Mouse (Mus musculus) CD8-positive naive resting alpha-beta T cell, adult 2 months (primary cell): ENCODE data around the gene Wt1.

ENCODE experiments used
- DNase-seq, 2 experiments: peaks; one replicate each; pipeline ENCODE4 v3.0.0; 2022; ENCODE audit warnings: low read depth in 2 of 2, low spot score in 2 of 2

The Wt1 gene

DNA sequence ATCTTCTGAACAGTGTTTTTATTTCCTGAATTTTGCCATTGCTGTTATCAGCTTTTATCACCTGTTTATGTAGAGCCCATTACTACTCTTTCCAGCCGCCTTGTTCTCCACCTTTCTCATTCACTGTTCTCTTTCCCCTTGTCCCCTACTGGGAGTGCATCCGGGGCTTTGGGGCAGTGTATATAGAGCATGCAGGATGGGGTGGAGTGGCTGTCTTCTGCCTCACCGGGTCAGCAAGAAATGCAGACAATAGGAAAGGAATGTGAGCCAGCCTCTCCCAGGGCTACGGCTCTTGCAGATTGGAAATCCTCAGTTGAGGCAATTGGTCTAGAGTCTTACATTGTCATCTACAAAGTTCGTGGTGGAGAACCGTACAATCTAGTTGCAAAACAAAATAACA is 56.2 kb downstream of the Wt1 start:
- no peak for DNase-seq

DNA sequence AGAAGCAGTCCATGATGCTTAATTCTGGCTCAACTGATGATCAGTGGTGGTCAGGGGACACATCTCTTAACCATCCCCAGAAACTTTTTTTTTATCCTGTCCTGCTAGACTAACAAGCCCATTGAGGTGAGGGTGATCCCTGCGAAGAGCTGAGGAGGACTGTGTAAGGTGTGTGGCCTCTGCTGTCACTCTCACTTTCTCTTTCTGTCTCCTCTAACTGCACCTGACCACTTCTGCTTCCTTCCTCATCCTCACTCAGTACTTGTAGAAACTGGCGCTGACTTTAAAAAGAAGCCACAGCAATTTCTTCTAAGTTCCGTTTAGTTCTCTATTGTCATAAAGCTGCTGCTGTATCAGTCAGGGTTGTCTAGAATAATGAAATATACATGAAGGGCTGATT is 58.8 kb downstream of the Wt1 start:
- no peak for DNase-seq

DNA sequence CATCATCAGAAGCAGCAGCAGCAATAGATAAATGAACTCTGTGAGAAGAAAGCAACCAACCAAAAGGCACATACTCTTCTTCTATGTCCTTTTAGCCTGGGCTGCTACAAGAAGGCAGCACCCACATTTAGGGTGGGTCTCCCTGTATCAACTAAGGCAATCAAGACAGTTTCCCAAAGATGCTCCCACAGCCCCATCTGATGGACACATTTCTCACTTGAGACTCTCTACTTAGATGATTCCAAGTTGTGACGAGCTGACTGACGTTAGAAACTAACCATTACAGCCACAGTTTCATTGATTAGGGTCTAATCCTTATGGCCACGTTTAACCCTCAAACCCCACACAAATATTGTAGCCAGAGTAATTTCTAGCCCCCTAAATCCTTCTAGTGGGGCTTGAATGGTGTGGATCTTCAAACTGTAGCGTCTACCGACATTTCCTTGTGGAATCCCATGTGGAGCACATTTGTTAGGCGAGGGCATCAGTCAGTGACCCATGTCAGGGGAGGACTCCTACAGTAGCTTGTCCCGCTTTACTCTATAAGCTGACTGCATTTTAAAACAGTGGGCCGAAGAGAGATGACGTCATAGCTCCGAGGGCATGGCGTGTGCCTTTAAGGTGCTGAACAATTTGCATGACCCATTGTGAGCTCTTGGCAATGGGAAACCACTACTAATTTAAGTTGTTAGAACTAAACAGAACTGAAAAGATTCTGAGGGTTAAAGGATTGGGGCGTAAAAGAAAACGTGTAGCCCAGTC is 59.6 kb downstream of the Wt1 start:
- DNase-seq, result no peak

DNA sequence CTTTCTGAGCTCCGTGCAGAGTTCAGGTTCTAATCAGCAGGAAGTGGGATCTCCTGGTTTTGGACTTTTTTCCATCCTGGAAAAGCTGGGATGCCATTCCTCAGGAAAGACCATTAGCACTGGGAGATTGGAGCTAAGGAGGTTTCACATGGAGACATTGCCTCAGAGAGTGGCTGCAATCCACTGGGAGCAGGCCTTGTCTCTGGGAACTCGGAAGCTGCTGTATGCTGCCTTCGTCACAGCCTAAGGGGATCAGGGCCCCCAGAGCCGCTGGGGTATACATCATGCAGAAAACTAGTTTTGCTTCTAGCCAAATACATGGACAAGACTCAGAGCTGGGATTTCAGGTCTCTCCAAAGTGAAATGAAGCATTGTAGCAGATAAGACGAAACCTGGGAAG is 60.3 kb downstream of the Wt1 start:
- no peak for DNase-seq

DNA sequence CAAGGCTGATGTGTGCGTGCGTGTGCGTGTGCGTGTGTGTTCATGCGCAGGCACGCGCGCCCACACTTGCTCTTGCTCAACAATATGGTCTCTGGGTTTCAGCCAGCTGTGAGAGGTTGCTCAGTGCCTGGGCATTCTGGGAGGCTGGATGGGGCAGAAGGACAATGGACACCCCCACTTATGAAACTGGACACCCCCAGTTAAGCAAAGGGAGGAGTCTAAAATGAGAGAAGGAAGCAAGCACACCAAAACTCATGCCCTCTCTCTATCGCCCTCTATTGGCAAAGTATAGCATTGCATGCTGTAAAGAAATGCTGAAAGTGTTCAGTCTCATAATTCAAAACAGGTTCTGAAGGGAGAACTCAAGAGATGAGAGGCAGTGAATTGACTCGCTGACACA is 61.9 kb downstream of the Wt1 start:
- DNase-seq, result no peak

DNA sequence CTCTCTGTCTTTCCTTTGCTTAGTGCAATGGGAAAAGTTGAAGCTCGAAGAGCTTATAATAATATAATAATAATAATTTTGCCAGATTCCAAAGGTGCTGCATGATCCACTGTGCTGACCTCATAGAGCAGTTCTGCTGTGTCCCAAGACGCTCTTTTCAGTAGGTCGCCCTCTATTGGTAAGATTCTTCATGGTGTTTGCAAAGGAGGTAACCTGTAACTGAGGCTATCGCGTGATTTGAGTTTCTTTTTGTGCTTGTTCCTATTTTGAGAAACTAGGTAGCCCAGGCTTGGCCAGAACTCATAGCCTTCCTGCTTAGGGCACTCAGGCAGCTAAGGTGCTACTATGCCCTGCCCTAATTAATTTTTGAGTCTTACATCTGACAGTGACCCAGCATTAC is 63.0 kb downstream of the Wt1 start:
- no peak for DNase-seq

GRCm38 (mm10) chr2:105200152-105200551 is 73.8 kb downstream of the Wt1 start:
- no peak for DNase-seq

GRCm38 (mm10) chr2:105206563-105207174 is 80.3 kb downstream of the Wt1 start:
- DNase-seq, result no peak

GRCm38 (mm10) chr2:105212839-105213238 is 86.5 kb downstream of the Wt1 start:
- no peak for DNase-seq

DNA sequence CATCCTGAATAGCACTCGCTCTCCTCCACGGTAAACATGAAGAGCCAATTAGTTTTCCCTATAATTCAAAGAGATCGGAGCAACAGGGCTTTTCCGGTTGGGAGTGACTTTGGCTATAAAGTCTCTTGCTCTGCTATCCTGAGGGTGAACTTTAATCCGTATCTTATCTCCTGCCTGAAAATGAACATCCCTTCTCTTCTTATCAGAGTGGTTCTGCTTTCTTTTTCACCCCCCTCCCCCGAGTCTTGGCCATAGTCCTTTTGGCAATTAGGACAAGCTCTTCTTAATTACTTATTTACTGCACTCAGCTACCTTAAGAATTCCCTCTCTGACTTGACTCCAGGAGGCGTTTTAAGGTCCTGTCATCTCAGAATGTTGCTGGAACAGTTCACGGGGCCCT is 89.6 kb downstream of the Wt1 start:
- no peak for DNase-seq

DNA sequence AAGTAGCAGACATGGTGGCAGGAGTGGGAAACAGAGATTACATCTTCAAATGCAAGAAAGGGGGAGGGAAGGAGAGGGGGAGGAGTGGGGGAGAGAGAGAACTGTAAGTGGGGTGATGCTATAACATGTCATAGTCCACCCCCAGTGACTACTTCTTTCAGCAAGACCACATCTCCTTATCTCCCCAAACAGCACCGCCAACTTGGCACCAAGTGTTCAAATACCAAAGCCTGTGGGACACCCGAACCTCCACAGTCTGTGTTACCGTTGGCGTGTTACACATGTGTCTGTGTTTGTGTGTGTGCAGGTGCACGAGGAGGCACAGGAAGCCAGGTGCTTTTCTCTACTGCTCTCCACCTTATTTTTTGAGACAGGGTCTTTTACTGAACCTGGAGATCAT is 92.9 kb downstream of the Wt1 start:
- no peak for DNase-seq

DNA sequence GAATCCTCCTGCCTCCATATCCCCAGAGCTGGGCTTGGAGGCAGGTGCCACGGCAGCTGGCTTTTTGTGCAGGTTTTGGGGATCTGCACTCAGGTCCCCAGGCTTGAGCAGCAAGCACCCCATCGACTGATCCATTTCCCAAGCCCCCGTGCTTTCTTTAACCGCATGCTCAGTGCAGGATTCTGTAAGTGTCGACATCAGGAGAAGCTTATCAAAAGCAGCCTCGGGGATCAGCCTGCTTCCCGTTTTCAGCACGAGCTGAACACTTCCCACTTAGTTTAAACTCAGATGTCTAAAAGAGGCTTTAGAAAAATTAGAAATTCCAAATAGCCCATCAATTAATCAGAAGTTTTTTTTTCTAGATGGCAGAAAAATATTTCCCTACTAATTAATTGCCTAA is 93.3 kb downstream of the Wt1 start:
- no peak for DNase-seq

- DNase-seq, result no peak
These were observed 94.5 kb downstream of the Wt1 start for GRCm38 (mm10) chr2:105220738-105221303.
